Mouse (Mus musculus): Measurements from ENCODE around the gene BC055324.

- TF ChIP-seq CTCF (IDR thresholded peaks at IDR 0.05; ENCODE audit: control insufficient read depth, insufficient read depth, insufficient read length) (no peak), FOSL1 (IDR thresholded peaks at IDR 0.05; ENCODE audit: insufficient read depth, low read length, poor library complexity, severe bottlenecking) (no peak), USF1 (IDR thresholded peaks at IDR 0.05; ENCODE audit: low read depth) (no peak), MYOG (IDR thresholded peaks at IDR 0.05; ENCODE audit: control insufficient read depth, extremely low read depth, insufficient read length) (no peak), MAX (IDR thresholded peaks at IDR 0.05) (no peak), CEBPB (IDR thresholded peaks at IDR 0.05; ENCODE audit: low read depth) (no peak)
These were observed 62.8 kb downstream of the BC055324 start for GRCm38 (mm10) chr1:163931801-163932200.
